Mouse (Mus musculus) liver, embryonic 14.5 days (tissue): ENCODE results near the gene Sema7a. TPM values are rescaled to one million over a fixed set of nuclear protein-coding genes. Genes with fewer than 3 reads are reported as not detected.

ENCODE experiments used
- ATAC-seq: fragments of 200-750 bp; cut with Nextera tagmentation; 2 replicates; pipeline ENCODE4 v1.8.0; 2017; ENCODE audit warnings: moderate number of reproducible peaks, mild to moderate bottlenecking, moderate library complexity; ENCODE audit not compliant: insufficient read depth
- DNase-seq, 3 experiments: peaks; one replicate each; pipeline ENCODE4 v3.0.0-alpha.2; 2012 to 2013; ENCODE audit warnings: low read depth in 3 of 3, low spot score in 3 of 3
- H3K27ac ChIP-seq: fragments of 300-500 bp; sonication (generic); 2 replicates; pipeline ENCODE4 v1.5.1; 2014; ENCODE audit warnings: moderate library complexity, mild to moderate bottlenecking, control low read depth, inconsistent platforms
- H3K27me3 ChIP-seq: fragments of 300-500 bp; sonication (generic); 2 replicates; pipeline ENCODE4 v1.6.1; 2014; ENCODE audit warnings: mild to moderate bottlenecking, low read length, moderate library complexity; ENCODE audit not compliant: control insufficient read depth, insufficient read depth
- H3K36me3 ChIP-seq: fragments of 300-500 bp; sonication (generic); replicated peaks from 2 replicates; pipeline ENCODE4 v1.6.1; 2014; ENCODE audit warnings: low read depth; ENCODE audit not compliant: control insufficient read depth, insufficient read depth
- H3K4me1 ChIP-seq, 2 experiments: fragments of 200-500 bp in 1 of 2; fragments of 300-500 bp in 1 of 2; sonication (generic) in 1 of 2; replicated peaks; 2 replicates each; pipeline ENCODE4 v1.6.1; 2012 to 2014; ENCODE audit warnings: antibody characterized with exemption in 1 of 2, inconsistent platforms in 1 of 2, low read length in 1 of 2; ENCODE audit not compliant: control insufficient read depth in 2 of 2, insufficient read depth in 2 of 2
- H3K4me2 ChIP-seq: fragments of 300-500 bp; sonication (generic); 2 replicates; pipeline ENCODE4 v1.6.1; 2014; ENCODE audit warnings: low read depth, mild to moderate bottlenecking, control low read depth, moderate library complexity
- H3K4me3 ChIP-seq, 2 experiments: fragments of 200-500 bp in 1 of 2; fragments of 300-500 bp in 1 of 2; sonication (generic) in 1 of 2; 2 replicates each; pipeline ENCODE4 v1.5.1; 2012 to 2014; ENCODE audit warnings: low read depth in 2 of 2, low read length in 2 of 2, mild to moderate bottlenecking in 2 of 2, control low read depth in 1 of 2, inconsistent platforms in 1 of 2, moderate library complexity in 1 of 2; ENCODE audit not compliant: insufficient read depth in 1 of 2
- H3K9ac ChIP-seq: fragments of 300-500 bp; sonication (generic); replicated peaks from 2 replicates; pipeline ENCODE4 v1.6.1; 2014; ENCODE audit warnings: mild to moderate bottlenecking, control low read depth, moderate library complexity
- H3K9me3 ChIP-seq: fragments of 300-500 bp; sonication (generic); 2 replicates; pipeline ENCODE4 v1.6.1; 2016; ENCODE audit warnings: low read length, mixed read lengths; ENCODE audit not compliant: control insufficient read depth
- CTCF ChIP-seq: IDR thresholded peaks from 2 replicates; pipeline ENCODE4 v1.5.1; 2016; ENCODE audit warnings: antibody characterized with exemption, low read depth, control low read depth
- EP300 ChIP-seq: IDR thresholded peaks from 2 replicates; pipeline ENCODE4 v1.6.1; 2016; ENCODE audit warnings: antibody characterized with exemption, low read depth
- WGBS: fragments of 180-500 bp; shearing (Covaris S2); extraction: QIAGEN DNeasy Blood & Tissue Kit; methylation state at CpG from one replicate; pipeline ENCODE4 v1.1.7; 2014; ENCODE audit not compliant: insufficient replicate concordance; 5-methylcytosine and 5-hydroxymethylcytosine counted together
- polyA plus RNA-seq, 2 experiments: library from polyadenylated mRNA; depleted of rRNA in 1 of 2; stranded (reverse) in 1 of 2; unstranded in 1 of 2; fragments of >200 nt; fragmentation: Nextera tagmentation in 1 of 2; extraction: Ambion mirVana in 1 of 2; gene quantifications; 2 replicates each; pipeline versions ENCODE4 v1.2.1 to v1.2.3; 2012 to 2014

Sema7a gene
- polyA plus RNA-seq, 2 experiments = 0.08 TPM; not detected in 1

DNA sequence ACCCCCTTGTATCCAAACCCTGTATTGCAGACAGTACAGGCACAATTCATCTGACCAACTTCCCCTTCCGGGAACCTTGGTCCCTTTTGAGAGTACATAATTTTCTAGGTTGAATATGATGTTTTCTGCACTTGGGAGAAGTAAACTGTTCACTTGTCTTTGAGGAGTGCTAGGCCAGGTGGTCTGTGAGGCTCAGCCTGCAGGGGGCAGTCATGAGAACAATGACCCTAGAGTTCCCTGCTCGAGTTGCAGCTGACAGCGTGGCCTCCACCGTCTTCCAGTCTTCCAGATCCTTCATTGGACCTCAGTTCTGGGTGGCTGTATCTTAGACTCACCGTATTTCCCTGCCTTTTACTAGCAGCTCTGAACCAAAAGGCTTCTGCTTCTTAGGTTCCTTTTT, 4.7 kb downstream of the Sema7a start:
- H3K27ac ChIP-seq = no peak overlapping the region
- no peak for ATAC-seq
- H3K36me3 ChIP-seq = no peaks in the 10 kb centered on the region
- no peak overlapping the region for H3K4me2 ChIP-seq
- H3K9ac ChIP-seq = no peak overlapping the region
- peaks cover 37% of the 10 kb centered on the region for H3K27me3 ChIP-seq
- WGBS = 16% methylated on average over 5 of the region's 5 CpGs
- no peaks in the 10 kb centered on the region for H3K9me3 ChIP-seq
- peak; percentile 68 for TF ChIP-seq CTCF
- TF ChIP-seq EP300 = no peak
- no peak overlapping the region for H3K4me3 ChIP-seq
- peak in 1 of 3 experiments; percentile 9 for DNase-seq
- no peaks in the 10 kb centered on the region for H3K4me1 ChIP-seq

DNA sequence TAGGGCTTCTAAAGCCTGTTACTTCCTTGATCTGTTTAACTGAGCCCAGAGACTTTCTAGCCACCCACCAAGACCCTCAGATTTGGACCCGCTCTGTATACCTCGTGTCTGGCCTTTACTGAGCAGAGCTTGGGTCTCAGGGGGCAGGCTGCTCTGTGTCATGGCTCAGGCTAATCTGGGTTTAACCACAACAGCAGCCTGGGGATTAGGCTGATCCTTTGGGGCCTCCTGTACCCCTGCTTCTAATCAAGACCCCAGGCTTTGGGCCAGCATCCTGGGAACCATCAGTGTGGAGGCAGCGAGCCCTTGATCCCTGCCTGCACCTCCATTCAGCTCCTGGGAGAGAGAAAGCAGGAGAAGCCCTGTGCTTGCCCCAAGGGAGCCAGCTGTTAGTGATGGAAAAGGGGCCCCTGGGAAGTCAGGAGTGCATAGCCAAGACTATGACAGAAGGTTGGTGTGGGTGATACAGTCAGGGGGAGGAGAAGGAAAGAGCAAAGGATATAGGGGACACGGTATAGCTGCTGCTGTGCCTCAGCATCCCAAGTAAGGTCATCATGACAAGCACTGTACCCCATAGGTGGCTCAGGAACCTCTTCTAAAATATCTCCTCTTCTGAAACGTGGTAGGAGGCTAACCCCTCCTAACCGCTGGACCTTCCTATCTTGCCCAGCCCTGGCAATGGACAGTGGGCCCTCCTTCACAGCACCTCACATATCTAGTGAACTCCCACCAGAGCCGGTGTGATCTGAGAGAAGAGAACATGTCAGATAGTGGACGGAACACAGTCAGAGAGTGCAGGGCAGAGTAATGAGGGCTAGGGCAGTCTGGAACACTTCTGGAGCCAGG, 6.1 kb downstream of the Sema7a start:
- H3K27ac ChIP-seq = no peak overlapping the region
- H3K4me1 ChIP-seq = no peaks in the 10 kb centered on the region
- H3K27me3 ChIP-seq = peaks cover 23% of the 10 kb centered on the region
- TF ChIP-seq CTCF (no peak), EP300 (no peak)
- H3K4me3 ChIP-seq = no peak overlapping the region
- no peak for DNase-seq
- ATAC-seq = no peak
- no peak overlapping the region for H3K9ac ChIP-seq
- no peaks in the 10 kb centered on the region for H3K9me3 ChIP-seq
- 56% methylated on average over 8 of the region's 8 CpGs for WGBS
- H3K4me2 ChIP-seq = no peak overlapping the region
- H3K36me3 ChIP-seq = no peaks in the 10 kb centered on the region

DNA sequence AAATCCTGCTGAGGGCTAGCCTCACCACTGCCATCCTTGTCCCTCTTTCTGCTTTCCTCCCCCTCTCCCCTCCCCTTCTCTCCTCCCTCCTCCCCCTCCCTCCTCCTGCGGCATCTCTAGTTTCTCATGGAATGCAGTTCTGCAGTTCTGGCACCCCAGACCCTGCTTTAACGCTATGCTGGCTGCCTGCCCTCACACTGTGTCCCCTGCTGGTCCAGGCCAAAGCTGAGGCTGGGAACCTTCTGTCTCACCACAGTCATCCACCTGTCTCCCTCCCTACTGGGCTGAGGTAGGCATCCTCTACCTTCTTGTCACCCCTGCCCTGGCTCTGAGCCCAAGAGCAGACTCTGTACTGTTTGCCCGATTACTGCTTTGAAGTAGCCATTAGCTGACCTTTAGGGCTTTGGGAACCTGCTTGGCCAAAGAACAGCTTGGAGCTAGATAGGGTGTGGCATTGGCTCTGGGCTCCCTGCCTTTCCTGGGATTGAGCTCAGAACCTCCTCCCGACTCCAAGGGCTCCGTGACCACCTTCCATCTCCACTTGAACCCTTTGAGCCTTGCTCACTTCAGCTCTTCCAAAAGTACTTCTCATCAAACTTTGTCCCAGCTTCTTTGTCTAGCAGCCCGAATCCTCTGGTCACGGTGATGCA, 7.6 kb downstream of the Sema7a start:
- 54% methylated on average over 7 of the region's 7 CpGs for WGBS
- no peak overlapping the region for H3K27ac ChIP-seq
- no peak overlapping the region for H3K4me2 ChIP-seq
- DNase-seq = no peak
- no peaks in the 10 kb centered on the region for H3K36me3 ChIP-seq
- ATAC-seq = no peak
- H3K4me1 ChIP-seq = no peaks in the 10 kb centered on the region
- H3K4me3 ChIP-seq = no peak overlapping the region
- H3K9me3 ChIP-seq = no peaks in the 10 kb centered on the region
- H3K9ac ChIP-seq = no peak overlapping the region
- TF ChIP-seq CTCF (no peak), EP300 (no peak)
- H3K27me3 ChIP-seq = peaks cover 7% of the 10 kb centered on the region

DNA sequence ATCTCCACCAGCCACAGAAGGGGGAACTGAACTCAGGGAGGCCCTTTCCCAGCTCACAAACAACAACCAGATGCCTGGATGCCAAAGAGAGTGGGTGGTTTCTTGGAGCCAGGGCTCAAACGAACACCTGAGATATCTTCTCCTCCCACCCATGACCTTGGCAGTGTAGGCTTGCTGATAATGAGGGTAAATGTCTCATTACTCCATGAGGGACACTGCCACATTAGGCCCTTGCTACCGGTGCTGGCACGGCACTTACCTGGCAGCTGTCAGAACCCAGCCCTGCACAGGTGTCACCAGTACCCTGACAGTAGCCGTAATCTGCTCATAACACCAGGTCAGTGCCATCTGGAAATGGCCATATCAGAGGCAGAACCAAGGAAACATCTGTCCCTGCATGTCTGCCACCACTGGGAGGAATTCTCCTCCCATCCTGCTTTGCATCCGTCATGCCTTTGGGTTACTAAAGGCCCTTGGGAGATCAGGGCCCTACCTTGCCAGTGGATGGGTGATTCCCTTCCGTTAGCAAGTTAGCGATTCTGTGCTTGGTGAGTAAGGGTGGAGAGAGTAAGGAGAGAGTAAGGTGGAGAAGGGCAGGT, 8.5 kb downstream of the Sema7a start:
- DNase-seq (no peak), ATAC-seq (no peak)
- Histone ChIP-seq H3K27ac (no peak overlapping the region), H3K36me3 (no peaks in the 10 kb centered on the region), H3K4me1 (no peaks in the 10 kb centered on the region), H3K27me3 (no peaks in the 10 kb centered on the region; the same call in 1 of the 2 replicates), H3K4me2 (no peak overlapping the region), H3K4me3 (no peak overlapping the region), H3K9me3 (no peaks in the 10 kb centered on the region), H3K9ac (no peak overlapping the region)
- WGBS = 58% methylated on average over 7 of the region's 7 CpGs
- TF ChIP-seq CTCF (no peak), EP300 (no peak)

DNA sequence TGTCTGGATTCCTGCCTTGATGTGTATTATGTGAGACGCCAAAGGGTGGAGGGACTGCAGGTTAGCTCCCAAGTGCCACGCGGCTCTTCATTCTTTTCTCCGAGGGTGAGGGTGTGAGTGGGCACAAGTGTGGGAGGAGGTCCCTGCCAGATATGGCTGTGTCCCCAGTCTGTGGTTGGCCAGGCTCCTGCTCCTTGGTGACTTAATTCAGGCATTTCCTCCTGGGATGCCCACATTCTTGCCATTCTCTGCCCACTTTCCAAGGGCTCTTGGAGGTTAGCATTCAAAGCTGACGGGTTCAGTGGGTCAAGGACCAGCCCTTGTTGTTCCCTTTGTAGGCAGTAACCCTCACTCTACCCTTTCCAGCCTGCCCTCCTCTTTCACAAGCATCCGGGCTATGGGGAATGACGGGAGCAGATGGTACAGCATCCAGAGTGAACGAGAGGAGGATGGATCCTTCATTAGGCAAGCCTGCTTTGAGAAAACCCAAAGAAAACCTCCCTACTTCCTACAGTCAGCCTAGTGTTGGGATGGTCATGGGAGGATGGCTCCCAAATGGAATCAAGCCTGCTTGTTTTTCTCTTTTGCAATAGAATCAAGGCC, 9.3 kb downstream of the Sema7a start:
- no peak for TF ChIP-seq EP300
- no peak for TF ChIP-seq CTCF
- 67% methylated on average over 8 of the region's 8 CpGs for WGBS
- no peaks in the 10 kb centered on the region for H3K36me3 ChIP-seq

More for the DNA sequence above, 9.3 kb downstream of the Sema7a start:
- H3K4me1 ChIP-seq = no peaks in the 10 kb centered on the region
- no peak overlapping the region for H3K9ac ChIP-seq
- H3K27me3 ChIP-seq = no peaks in the 10 kb centered on the region; the same call in 1 of the 2 replicates
- H3K4me2 ChIP-seq = no peak overlapping the region
- DNase-seq = no peak
- no peak overlapping the region for H3K27ac ChIP-seq
- H3K4me3 ChIP-seq = no peak overlapping the region
- no peak for ATAC-seq
- no peaks in the 10 kb centered on the region for H3K9me3 ChIP-seq
